Mouse (Mus musculus): ENCODE data around the gene Gm20388.

DNA sequence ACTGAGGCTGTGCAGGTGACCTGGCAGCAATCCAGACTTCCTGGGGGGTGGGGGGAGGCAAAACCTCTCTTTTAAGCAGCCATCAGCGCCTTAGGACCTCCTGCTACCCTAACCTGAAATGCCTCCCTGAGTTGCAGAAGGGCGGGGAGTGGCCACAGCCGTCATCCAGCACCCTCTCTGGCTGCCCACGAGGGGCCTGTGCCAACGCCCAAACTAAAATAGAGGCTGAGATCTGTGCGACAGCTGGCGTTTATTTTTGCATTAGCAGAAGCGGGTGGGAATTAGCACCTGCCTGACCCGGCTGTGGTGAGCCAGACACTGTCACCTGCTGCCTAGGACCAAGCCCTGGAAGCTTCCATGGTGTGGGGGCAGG is 2726.1 kb downstream of the Gm20388 start:
- TF ChIP-seq CTCF (IDR thresholded peaks at IDR 0.05; ENCODE audit: borderline replicate concordance, insufficient read depth, low read depth, low read length): no peak
- no peak for TF ChIP-seq POLR2A (IDR thresholded peaks at IDR 0.05; ENCODE audit: borderline replicate concordance, insufficient read depth, low read length)
